Mouse (Mus musculus) MEL (cell line): ENCODE results near the gene Sox5. TPM values are rescaled to one million over a fixed set of nuclear protein-coding genes. Genes with fewer than 3 reads are reported as not detected.

ENCODE experiments used
- DNase-seq: peaks from one replicate; pipeline ENCODE4 v3.0.0; 2011; ENCODE audit warnings: low read depth, low spot score
- H3K27ac ChIP-seq: 2 replicates; pipeline ENCODE4 v1.5.1; 2012; ENCODE audit warnings: low read depth, mild to moderate bottlenecking, control low read depth, low read length, moderate library complexity; ENCODE audit not compliant: control insufficient read depth
- H3K27me3 ChIP-seq, 2 experiments: fragments of 150-350 bp in 1 of 2; sonication (generic) in 1 of 2; 2 replicates each; pipeline ENCODE4 v1.6.1; 2012; ENCODE audit warnings: low read length in 2 of 2, mild to moderate bottlenecking in 2 of 2, improper control_type of control experiment in 1 of 2, moderate library complexity in 1 of 2; ENCODE audit not compliant: insufficient read depth in 2 of 2, control insufficient read depth in 1 of 2
- H3K36me3 ChIP-seq, 2 experiments: 2 replicates each; pipeline ENCODE4 v1.6.1; 2012 to 2014; ENCODE audit warnings: low read length in 2 of 2, improper control_type of control experiment in 1 of 2, inconsistent platforms in 1 of 2, mild to moderate bottlenecking in 1 of 2; ENCODE audit not compliant: insufficient read depth in 2 of 2, control insufficient read depth in 1 of 2
- H3K4me1 ChIP-seq, 2 experiments: fragments of 150-350 bp in 1 of 2; sonication (generic) in 1 of 2; 2 replicates each; pipeline ENCODE4 v1.6.1; 2012; ENCODE audit warnings: low read length in 2 of 2, improper control_type of control experiment in 1 of 2, mild to moderate bottlenecking in 1 of 2; ENCODE audit not compliant: insufficient read depth in 2 of 2, control insufficient read depth in 1 of 2
- H3K4me3 ChIP-seq, 2 experiments: fragments of 150-350 bp in 1 of 2; sonication (generic) in 1 of 2; 2 replicates each; pipeline ENCODE4 v1.5.1; 2012; ENCODE audit warnings: low read depth in 2 of 2, low read length in 2 of 2, mild to moderate bottlenecking in 2 of 2, moderate library complexity in 2 of 2, control low read depth in 1 of 2, improper control_type of control experiment in 1 of 2; ENCODE audit not compliant: control insufficient read depth in 1 of 2, insufficient read depth in 1 of 2
- H3K79me2 ChIP-seq: 2 replicates; pipeline ENCODE4 v1.6.1; 2012; ENCODE audit warnings: mild to moderate bottlenecking, low read length, moderate library complexity; ENCODE audit not compliant: control insufficient read depth, poor library complexity, insufficient read depth
- H3K9ac ChIP-seq: 2 replicates; pipeline ENCODE4 v1.6.1; 2012; ENCODE audit warnings: low read depth, mild to moderate bottlenecking, control low read depth, low read length, moderate library complexity; ENCODE audit not compliant: control insufficient read depth, poor library complexity, severe bottlenecking
- H3K9me3 ChIP-seq: fragments of 150-350 bp; sonication (generic); replicated peaks from 2 replicates; pipeline ENCODE4 v1.6.1; 2012; ENCODE audit warnings: mild to moderate bottlenecking, low read length, improper control_type of control experiment, moderate library complexity; ENCODE audit not compliant: insufficient read depth
- CHD1 ChIP-seq: IDR thresholded peaks from 2 replicates; pipeline ENCODE4 v1.6.1; 2012; ENCODE audit warnings: low read depth, mild to moderate bottlenecking, inconsistent platforms, low read length, improper control_type of control experiment
- CTCF ChIP-seq, 3 experiments: IDR thresholded peaks in 2 of 3; conservative IDR thresholded peaks in 1 of 3; 2 replicates each; pipeline ENCODE4 v1.5.1; 2011 to 2012; ENCODE audit warnings: low read length in 3 of 3, low read depth in 2 of 3, mild to moderate bottlenecking in 2 of 3, improper control_type of control experiment in 1 of 3, inconsistent platforms in 1 of 3, mixed read lengths in 1 of 3, moderate library complexity in 1 of 3; ENCODE audit not compliant: control insufficient read depth in 1 of 3, insufficient read depth in 1 of 3, poor library complexity in 1 of 3, severe bottlenecking in 1 of 3
- EP300 ChIP-seq, 2 experiments: IDR thresholded peaks; 2 replicates each; pipeline ENCODE4 v1.6.1; 2011; ENCODE audit warnings: improper control_type of control experiment in 2 of 2, low read length in 2 of 2, low read depth in 1 of 2, mild to moderate bottlenecking in 1 of 2
- ETS1 ChIP-seq: IDR thresholded peaks from 2 replicates; pipeline ENCODE4 v1.6.1; 2012; ENCODE audit warnings: low read depth, mild to moderate bottlenecking, inconsistent platforms, low read length, improper control_type of control experiment, moderate library complexity
- HCFC1 ChIP-seq: IDR thresholded peaks from 2 replicates; pipeline ENCODE4 v1.6.1; 2012; ENCODE audit warnings: low read depth, mild to moderate bottlenecking, inconsistent platforms, low read length, improper control_type of control experiment, moderate library complexity
- MAFK ChIP-seq: IDR thresholded peaks from 2 replicates; pipeline ENCODE4 v1.6.1; 2011; ENCODE audit warnings: low read depth, mild to moderate bottlenecking, low read length, improper control_type of control experiment, borderline replicate concordance
- MXI1 ChIP-seq: IDR thresholded peaks from 2 replicates; pipeline ENCODE4 v1.6.1; 2011; ENCODE audit warnings: mild to moderate bottlenecking, low read depth, low read length, improper control_type of control experiment
- NRF1 ChIP-seq: IDR thresholded peaks from 2 replicates; pipeline ENCODE4 v1.6.1; 2014; ENCODE audit warnings: low read depth, mild to moderate bottlenecking, inconsistent platforms, low read length, improper control_type of control experiment, moderate library complexity; ENCODE audit not compliant: poor library complexity, insufficient read depth, severe bottlenecking
- POLR2AphosphoS2 ChIP-seq: IDR thresholded peaks from 2 replicates; pipeline ENCODE4 v1.6.1; 2011; ENCODE audit warnings: low read length, improper control_type of control experiment
- RAD21 ChIP-seq: IDR thresholded peaks from 2 replicates; pipeline ENCODE4 v1.6.1; 2011; ENCODE audit warnings: mild to moderate bottlenecking, low read depth, low read length, improper control_type of control experiment
- SIN3A ChIP-seq: IDR thresholded peaks from 2 replicates; pipeline ENCODE4 v1.6.1; 2012; ENCODE audit warnings: low read length, improper control_type of control experiment, inconsistent platforms
- SMC3 ChIP-seq: IDR thresholded peaks from 2 replicates; pipeline ENCODE4 v1.6.1; 2011; ENCODE audit warnings: low read depth, low read length, improper control_type of control experiment
- TAL1 ChIP-seq: IDR thresholded peaks from 2 replicates; pipeline ENCODE4 v1.6.1; 2012; ENCODE audit warnings: mild to moderate bottlenecking, inconsistent platforms, low read length, moderate library complexity, mixed read lengths
- TBP ChIP-seq: IDR thresholded peaks from 2 replicates; pipeline ENCODE4 v1.8.0; 2011; ENCODE audit warnings: low read depth, low read length, improper control_type of control experiment
- TCF12 ChIP-seq: IDR thresholded peaks from 2 replicates; pipeline ENCODE4 v1.6.1; 2014; ENCODE audit warnings: low read depth, mild to moderate bottlenecking, inconsistent platforms, low read length, improper control_type of control experiment, moderate library complexity
- USF1 ChIP-seq: IDR thresholded peaks from 2 replicates; pipeline ENCODE4 v1.6.1; 2014; ENCODE audit warnings: low read depth, mild to moderate bottlenecking, inconsistent platforms, low read length, improper control_type of control experiment, moderate library complexity
- USF2 ChIP-seq, 2 experiments: IDR thresholded peaks; 2 replicates each; pipeline ENCODE4 v1.6.1; 2011 to 2012; ENCODE audit warnings: improper control_type of control experiment in 2 of 2, low read length in 2 of 2, borderline replicate concordance in 1 of 2, inconsistent platforms in 1 of 2, low read depth in 1 of 2, mild to moderate bottlenecking in 1 of 2; ENCODE audit not compliant: insufficient read depth in 1 of 2
- polyA plus RNA-seq, 2 experiments: library from polyadenylated mRNA; stranded (reverse) in 1 of 2; unstranded in 1 of 2; fragments of >175 nt in 1 of 2; fragments of >200 nt in 1 of 2; gene quantifications; 2 replicates each; pipeline versions ENCODE4 v1.2.1 to v1.2.4; 2012; ENCODE audit warnings: low replicate concordance in 2 of 2, low read depth in 1 of 2; ENCODE audit not compliant: insufficient read length in 2 of 2, insufficient read depth in 1 of 2, missing spikeins in 1 of 2
- total RNA-seq: library from RNA; depleted of rRNA; stranded (reverse); fragments of 300-350 nt; gene quantifications from 2 replicates; pipeline ENCODE4 v1.2.3, GENCODE M21; 2012

Sox5 gene
- total and polyA plus RNA-seq, 3 experiments: 0.19 to 3.0 TPM; not detected in 1

- DNase-seq: no peak
- Histone ChIP-seq H3K4me1 (peaks cover 3 to 11% of the 10 kb centered on the region in 2 experiments; a peak in 3 of 4 replicates), H3K79me2 (no peaks in the 10 kb centered on the region), H3K27ac (no peak overlapping the region), H3K9ac (no peak overlapping the region), H3K36me3 (peaks cover 0 to 12% of the 10 kb centered on the region in 2 experiments; a peak in 2 of 4 replicates), H3K27me3 (no peaks in the 10 kb centered on the region), H3K9me3 (no peaks in the 10 kb centered on the region), H3K4me3 (no peak overlapping the region)
- TF ChIP-seq SIN3A: no peak
Measured at GRCm38 (mm10) chr6:143825966-143826365, 955.8 kb downstream of the Sox5 start.

GRCm38 (mm10) chr6:143825086-143825485, 956.7 kb downstream of the Sox5 start:
- Histone ChIP-seq H3K27ac (no peak overlapping the region), H3K27me3 (no peaks in the 10 kb centered on the region), H3K9me3 (no peaks in the 10 kb centered on the region), H3K79me2 (no peaks in the 10 kb centered on the region), H3K36me3 (peaks cover 0 to 12% of the 10 kb centered on the region in 2 experiments; a peak in 2 of 4 replicates), H3K4me3 (no peak overlapping the region), H3K9ac (no peak overlapping the region), H3K4me1 (peaks cover 3 to 11% of the 10 kb centered on the region in 2 experiments; a peak in 3 of 4 replicates)
- no peak for TF ChIP-seq RAD21
- no peak for TF ChIP-seq TAL1
- TF ChIP-seq MXI1: no peak
- no peak for TF ChIP-seq MAFK
- no peak for DNase-seq

- Histone ChIP-seq H3K27me3 (no peaks in the 10 kb centered on the region), H3K9me3 (no peaks in the 10 kb centered on the region), H3K9ac (no peak overlapping the region), H3K27ac (no peak overlapping the region), H3K79me2 (no peaks in the 10 kb centered on the region), H3K4me1 (peaks cover 3 to 7% of the 10 kb centered on the region in 2 experiments; a peak in 3 of 4 replicates), H3K4me3 (no peak overlapping the region), H3K36me3 (peaks cover 0 to 6% of the 10 kb centered on the region in 2 experiments; a peak in 2 of 4 replicates)
- TF ChIP-seq SMC3: no peak
- TF ChIP-seq HCFC1: no peak
- TF ChIP-seq ETS1: no peak
- TF ChIP-seq TCF12: no peak
- TF ChIP-seq POLR2AphosphoS2: no peak
- no peak for TF ChIP-seq MAFK
- TF ChIP-seq TBP: no peak
- no peak for TF ChIP-seq NRF1
- TF ChIP-seq CHD1: no peak
- no peak for TF ChIP-seq SIN3A
- no peak for TF ChIP-seq USF1
- no peak for TF ChIP-seq EP300 (IDR thresholded peaks at IDR 0.05; ENCODE audit: low read depth in 1 of 2, low read length in 2 of 2)
- TF ChIP-seq CTCF (IDR thresholded peaks at IDR 0.05 in 2 of 3, conservative IDR thresholded peaks at IDR 0.05 in 1 of 3; ENCODE audit: control insufficient read depth in 1 of 3, insufficient read depth in 1 of 3, low read depth in 2 of 3, low read length in 3 of 3, poor library complexity in 1 of 3, severe bottlenecking in 1 of 3): no peak
- no peak for TF ChIP-seq USF2 (IDR thresholded peaks at IDR 0.05; ENCODE audit: borderline replicate concordance in 1 of 2, insufficient read depth in 1 of 2, low read depth in 1 of 2, low read length in 2 of 2)
- no peak for DNase-seq
Measured at GRCm38 (mm10) chr6:143788446-143788845, 993.3 kb downstream of the Sox5 start.
